8 mouse cellular contexts compared by ENCODE assay signal in the genomic region with DNA sequence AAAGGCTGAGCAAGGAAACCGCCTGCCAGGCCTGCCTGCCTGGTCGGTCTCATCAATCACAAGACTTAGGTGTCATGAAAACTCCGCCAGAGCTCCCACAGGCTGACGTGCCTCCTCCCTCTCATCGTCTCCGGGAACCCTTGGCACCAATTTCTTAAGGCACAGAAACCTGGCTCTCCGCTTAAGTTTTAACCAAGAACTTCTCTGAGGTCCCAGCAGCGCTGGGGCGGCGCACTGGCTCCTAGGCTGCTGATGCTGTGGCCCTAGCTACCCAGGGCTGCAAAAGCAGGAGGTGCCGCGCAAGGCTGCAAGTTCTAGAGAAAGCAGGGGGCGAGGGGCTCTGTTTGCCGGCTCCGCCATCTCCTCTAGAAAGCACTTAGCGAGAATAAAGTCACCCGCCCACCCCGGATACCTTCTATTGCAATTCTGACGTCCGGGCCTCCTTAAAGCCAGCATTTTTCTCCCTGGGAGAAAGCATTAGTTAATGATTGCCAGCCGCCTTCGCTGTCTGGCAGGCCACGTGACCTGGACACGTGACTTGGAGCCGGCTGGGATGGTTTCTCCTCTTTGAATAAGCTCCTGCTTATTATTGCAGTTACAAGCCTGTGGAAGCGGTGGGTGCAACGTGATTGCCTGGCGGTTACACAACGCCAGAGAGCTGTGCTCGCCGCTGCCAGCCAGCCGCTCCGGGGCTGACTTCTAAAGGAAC. TPM values are rescaled to one million over a fixed set of nuclear protein-coding genes. Genes with fewer than 3 reads are reported as not detected.
A peak's percentile ranks its signal among the peaks of the same experiment; 100 is the strongest.
DNase-seq lines count a peak whose midpoint lies in the region; ATAC-seq and TF ChIP-seq lines count a peak whose summit lies in the region.

Gm42791 (minus strand) TSS at position 442 of the 709 bp plus-strand sequence.

- no peak for TF ChIP-seq CTCF in gastrocnemius, adult 2 months (IDR thresholded peaks at IDR 0.05)

- no peaks in the 10 kb centered on the region for H3K27me3 ChIP-seq in hindbrain, embryonic 16.5 days (replicated peaks; ENCODE audit: control insufficient read depth, insufficient read depth, low read length)

- H3K9ac ChIP-seq in hindbrain, embryonic 16.5 days (ENCODE audit: low read depth, low read length), result peak within 1 kb of the TSS; percentile 73

- H3K4me2 ChIP-seq in hindbrain, embryonic 16.5 days (ENCODE audit: low read length), result peak within 1 kb of the TSS; percentile 84

- peak; percentile 84 for ATAC-seq in common myeloid progenitor, adult 5-6 weeks (replicated peaks; ENCODE audit: low read depth, poor library complexity, severe bottlenecking)
- ATAC-seq in hindbrain, embryonic 16.5 days, result peak; percentile 92

- no peaks in the 10 kb centered on the region for H3K36me3 ChIP-seq in hindbrain, embryonic 16.5 days (ENCODE audit: control insufficient read depth, insufficient read depth, low read length)

- no peaks in the 10 kb centered on the region for H3K9me3 ChIP-seq in hindbrain, embryonic 16.5 days (ENCODE audit: control insufficient read depth, low read length)

- H3K4me3 ChIP-seq in gastrocnemius, adult 2 months, result peak within 1 kb of the TSS; percentile 82
- peak within 1 kb of the TSS; percentile 53 for H3K4me3 ChIP-seq in hindbrain, embryonic 16.5 days (ENCODE audit: low read length)

- WGBS in hindbrain, embryonic 16.5 days, result under 1% methylated on average over 33 of the region's 33 CpGs

- peak; percentile 87 for DNase-seq in ZHBTc4 (ENCODE audit: low read depth, low spot score)
- peak; percentile 98 for DNase-seq in gastrocnemius, adult 2 months
- DNase-seq in left cerebral cortex, adult 18-20 months (ENCODE audit: low spot score in 2 of 2), result peak; percentile 92 to 94
- DNase-seq in lung, postnatal 4 days, result peak; percentile 92 to 95
- DNase-seq in retina, postnatal 7 days (ENCODE audit: low read depth, low spot score), result peak; percentile 79
- peak; percentile 90 to 95 for DNase-seq in urinary bladder, adult 18-20 months (ENCODE audit: low spot score in 2 of 2)

- H3K27ac ChIP-seq in gastrocnemius, adult 2 months, result peak within 1 kb of the TSS; percentile 96
- H3K27ac ChIP-seq in hindbrain, embryonic 16.5 days (ENCODE audit: low read depth, low read length), result peak within 1 kb of the TSS; percentile 88

- intact Hi-C loops in gastrocnemius, adult 2 months (cut with DNase I), result no loop called here

- H3K4me1 ChIP-seq in hindbrain, embryonic 16.5 days (ENCODE audit: control insufficient read depth, insufficient read depth, low read depth, low read length), result peaks cover 15% of the 10 kb centered on the region

RNA-seq across cellular contexts. Expression of gene Gm42791, which starts in this region (rescaled TPM):
- total RNA-seq in common myeloid progenitor, adult 5-6 weeks (2017), result not detected in 2 replicates
- 1 to 10 TPM; 2.8 to 5.1 TPM for total RNA-seq in gastrocnemius, adult 2 months (2021)
- 3.9 and 5.3 TPM in 2 replicates for polyA plus RNA-seq in hindbrain, embryonic 16.5 days (2015; fragmentation: Nextera tagmentation; extraction: Ambion mirVana)
- 10 to 100 TPM; 31.6 to 40.1 TPM for total RNA-seq in left cerebral cortex, adult 18-20 months (2021)

Comparison
In these comparisons a context has a peak if more than half of its experiments do, and no peak if none do; other contexts are left out.
1. Peak in every context shown above with its lines: DNase-seq, ATAC-seq, H3K4me3 ChIP-seq and H3K27ac ChIP-seq.
2. RNA of gene Gm42791 (total RNA-seq): 31.6 to 40.1 TPM in left cerebral cortex, adult 18-20 months; 2.8 to 5.1 TPM in gastrocnemius, adult 2 months and not detected in common myeloid progenitor, adult 5-6 weeks; every median in the first group is over 4 times any median in the second.
3. Peak in ATAC-seq in common myeloid progenitor, adult 5-6 weeks; RNA of the gene not detected or under 1 TPM.